Mouse (Mus musculus): Measurements from ENCODE around the gene Commd7.

Commd7 gene

DNA sequence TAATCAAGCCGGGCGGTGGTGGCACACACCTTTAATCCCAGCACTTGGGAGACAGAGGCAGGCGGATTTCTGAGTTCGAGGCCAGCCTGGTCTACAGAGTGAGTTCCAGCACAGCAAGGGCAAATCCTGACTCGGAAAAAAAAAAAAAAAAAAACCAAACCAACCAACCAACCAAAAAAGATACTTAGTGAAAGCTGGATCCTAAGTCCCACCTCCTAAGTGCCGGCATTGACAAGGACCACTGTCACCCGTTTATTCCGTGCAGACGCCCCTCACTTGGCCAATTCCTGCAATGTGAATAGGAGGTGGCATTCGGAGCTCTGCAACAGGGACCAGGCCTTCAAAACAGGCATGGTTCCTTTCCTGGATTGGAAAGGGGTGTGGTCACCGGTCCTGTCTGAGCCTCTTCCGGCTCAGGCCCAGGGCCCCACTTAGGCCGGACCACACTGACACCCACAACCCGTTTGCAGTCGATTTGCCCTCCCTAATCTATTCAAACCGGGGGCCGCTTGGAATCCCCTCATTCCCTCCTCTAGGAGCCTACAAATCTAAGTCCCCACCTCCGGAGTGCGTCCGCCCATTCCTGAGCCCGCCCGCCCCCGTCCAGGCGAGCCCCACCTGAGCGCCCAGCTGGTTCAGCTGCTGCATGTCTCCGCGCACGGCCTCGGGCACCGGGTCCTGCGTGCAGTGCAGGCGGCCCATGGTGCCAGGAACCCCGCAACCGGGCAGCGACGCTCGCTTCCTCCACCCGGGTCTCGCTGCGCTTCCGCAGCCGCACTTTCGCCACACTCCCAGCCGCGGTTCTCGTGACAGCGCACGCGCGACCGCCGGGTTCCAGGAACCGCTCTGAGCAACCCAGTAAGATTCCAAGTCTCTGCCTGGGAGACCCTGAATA is at the start of gene Commd7:
Gene Commd7, minus strand, starts transcription at position 806 of the 895 bp plus-strand sequence.
- 5% methylated on average over 53 of the region's 53 CpGs for WGBS

GRCm38 (mm10) chr2:153679959-153680358 is 47.4 kb upstream of the Commd7 start:
- 86% methylated on average over 1 of the region's 1 CpGs for WGBS

GRCm38 (mm10) chr2:153677550-153677949 is 45.0 kb upstream of the Commd7 start:
- WGBS: 72% methylated on average over 7 of the region's 7 CpGs

DNA sequence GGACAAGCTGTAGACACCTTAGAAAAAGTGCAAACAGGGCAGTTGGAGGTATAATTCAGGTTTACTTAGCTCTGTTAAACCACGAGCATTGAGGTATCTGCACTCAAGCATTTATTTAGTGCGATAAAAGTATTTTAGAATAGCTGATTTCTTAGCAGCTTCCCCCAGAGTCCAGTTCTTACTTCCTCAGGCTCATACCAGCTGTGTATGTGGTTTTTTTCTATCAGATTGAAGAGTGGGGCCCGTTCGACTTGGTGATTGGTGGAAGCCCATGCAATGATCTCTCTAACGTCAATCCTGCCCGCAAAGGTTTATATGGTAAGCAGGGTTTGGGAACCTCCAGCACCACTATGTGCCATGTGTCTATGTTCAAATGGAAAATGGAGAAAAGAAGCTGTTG is 44.4 kb upstream of the Commd7 start:
- 94% methylated on average over 6 of the region's 6 CpGs for WGBS

DNA sequence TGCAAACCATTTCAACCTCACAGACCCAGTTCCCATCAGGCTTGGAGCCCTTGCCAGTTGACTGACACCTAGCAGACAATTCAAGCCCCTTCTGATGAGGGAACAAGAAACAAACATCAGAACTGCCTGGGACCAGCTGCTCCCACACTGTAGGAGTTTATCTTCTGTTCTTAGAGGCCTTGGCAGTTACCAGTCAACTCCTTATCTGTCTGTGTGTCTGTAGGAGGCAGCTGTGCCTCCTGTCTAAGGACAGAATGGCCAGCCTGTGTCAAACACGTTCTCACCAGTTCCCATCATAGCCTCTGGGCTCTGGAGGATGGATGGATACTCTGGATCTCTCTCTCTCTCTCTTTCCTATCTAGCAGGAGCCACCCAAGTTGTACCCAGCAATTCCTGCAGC is 42.8 kb upstream of the Commd7 start:
- 72% methylated on average over 1 of the region's 1 CpGs for WGBS

GRCm38 (mm10) chr2:153672619-153673018 is 40.0 kb upstream of the Commd7 start:
- WGBS: 99% methylated on average over 2 of the region's 2 CpGs

DNA sequence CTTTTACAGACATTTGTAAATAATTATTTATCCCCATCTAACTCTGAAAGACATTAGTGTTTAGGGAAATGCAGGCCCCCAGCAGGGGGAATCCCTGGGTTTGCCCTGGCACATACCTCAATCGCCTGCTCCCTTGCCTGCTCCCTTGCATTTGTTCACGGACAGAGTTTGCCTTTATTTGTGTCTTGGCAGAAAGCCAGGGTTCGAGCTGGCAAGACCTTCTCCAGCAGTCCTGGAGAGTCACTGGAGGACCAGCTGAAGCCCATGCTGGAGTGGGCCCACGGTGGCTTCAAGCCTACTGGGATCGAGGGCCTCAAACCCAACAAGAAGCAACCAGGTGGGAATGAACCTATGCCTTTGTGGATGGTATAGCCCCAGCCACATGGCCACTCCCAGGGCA is 37.5 kb upstream of the Commd7 start:
- 60% methylated on average over 5 of the region's 5 CpGs for WGBS

- WGBS: 54% methylated on average over 7 of the region's 7 CpGs
Measured at GRCm38 (mm10) chr2:153668754-153669376, 36.3 kb upstream of the Commd7 start.

DNA sequence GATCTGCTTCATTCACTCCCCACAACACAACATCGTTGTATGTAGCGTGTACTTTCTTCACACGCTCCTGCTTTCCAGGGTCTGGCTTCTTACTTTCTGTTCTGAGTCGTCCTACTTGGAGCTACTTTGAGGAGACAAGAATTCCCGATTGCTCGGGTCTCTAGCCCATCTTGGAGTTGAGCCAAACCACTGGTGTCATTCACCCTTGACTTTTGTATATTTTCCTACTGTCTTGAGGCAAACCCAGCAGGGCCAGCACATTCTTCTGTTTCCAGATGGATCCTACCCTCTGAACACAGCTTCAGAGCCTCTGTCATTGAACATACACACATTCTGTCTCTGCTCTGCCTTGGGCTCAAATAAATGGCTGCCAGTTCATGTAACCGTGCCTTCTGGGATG is 32.8 kb upstream of the Commd7 start:
- WGBS: 86% methylated on average over 7 of the region's 7 CpGs

GRCm38 (mm10) chr2:153660616-153661015 is 28.0 kb upstream of the Commd7 start:
- 58% methylated on average over 3 of the region's 3 CpGs for WGBS

DNA sequence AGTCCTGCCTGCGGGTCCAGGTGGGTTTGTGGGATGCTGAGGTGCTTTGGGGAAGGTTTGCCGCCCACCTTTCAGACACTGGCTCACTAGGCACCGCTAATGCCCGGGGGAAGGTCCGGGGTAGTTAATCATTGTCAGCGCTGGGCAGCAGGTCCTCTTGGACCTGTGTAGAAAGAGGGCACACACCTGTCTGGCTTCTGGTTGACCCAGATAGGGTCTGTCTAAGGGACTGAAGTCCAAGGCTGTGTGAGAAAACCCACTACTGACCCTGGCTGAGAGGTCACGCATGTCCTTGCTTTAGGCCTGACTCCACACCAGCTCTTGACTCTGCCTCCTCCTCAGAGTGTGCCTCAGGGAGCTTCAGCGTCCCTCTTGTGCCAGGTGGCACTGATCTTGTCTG is 25.1 kb upstream of the Commd7 start:
- 90% methylated on average over 8 of the region's 8 CpGs for WGBS

DNA sequence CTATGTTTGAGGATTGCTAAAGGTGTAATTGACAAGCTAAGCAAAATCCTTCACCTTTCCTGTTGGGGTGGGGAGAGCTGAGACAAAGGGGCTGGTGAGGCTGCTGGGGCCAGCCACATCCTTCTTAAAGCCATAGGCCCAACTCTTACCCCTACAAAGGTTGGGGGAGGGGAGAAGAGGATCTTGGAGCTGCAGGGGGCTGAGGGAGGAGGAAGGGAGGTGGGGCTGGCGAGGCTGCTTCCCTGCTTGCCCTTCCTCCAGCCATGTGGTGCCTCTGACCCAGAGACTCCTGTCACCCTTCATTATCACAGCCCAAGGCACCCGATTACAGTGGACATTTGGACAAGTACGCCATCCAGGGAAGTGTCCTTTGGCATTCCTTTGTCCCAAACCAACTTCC is 19.1 kb upstream of the Commd7 start:
- 81% methylated on average over 3 of the region's 3 CpGs for WGBS

DNA sequence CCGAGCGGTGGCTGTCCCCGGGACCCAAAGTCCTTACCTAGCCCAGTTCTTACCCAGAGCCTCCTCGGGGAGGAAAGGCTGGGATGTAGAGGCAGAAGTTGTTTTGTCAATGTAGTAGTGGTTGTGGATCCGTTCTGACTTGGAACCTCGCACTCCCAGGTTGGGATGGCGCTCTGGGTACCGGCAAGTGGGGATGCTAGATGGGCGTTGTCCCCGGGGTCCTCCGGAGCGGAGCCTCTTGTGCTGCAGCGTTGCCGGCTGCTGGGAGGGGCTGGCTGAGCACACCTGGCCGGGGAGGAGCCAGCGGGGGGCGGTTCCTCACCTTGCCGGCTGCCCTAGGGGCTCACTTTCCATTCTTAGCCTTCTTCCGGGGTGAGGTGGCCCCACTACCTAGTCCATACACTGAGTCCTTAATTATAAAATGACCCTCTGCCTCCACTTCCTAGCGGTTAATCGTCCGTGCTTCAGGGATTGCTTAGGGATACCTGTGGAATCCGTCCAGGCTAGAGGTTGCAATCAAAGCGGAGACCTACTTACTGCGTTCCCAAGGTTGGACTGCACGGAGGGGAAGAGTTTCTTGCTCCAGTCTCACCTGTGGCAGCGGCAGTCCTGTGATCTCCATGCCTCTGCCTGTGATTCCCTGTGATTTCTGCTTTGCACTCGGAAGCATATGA is 17.6 kb upstream of the Commd7 start:
- WGBS: 15% methylated on average over 28 of the region's 28 CpGs

GRCm38 (mm10) chr2:153649298-153650013 is 16.9 kb upstream of the Commd7 start, which contains the start of gene Dnmt3b:
Dnmt3b (plus strand) TSS chr2:153649450.
- 2% methylated on average over 83 of the region's 93 CpGs for WGBS

DNA sequence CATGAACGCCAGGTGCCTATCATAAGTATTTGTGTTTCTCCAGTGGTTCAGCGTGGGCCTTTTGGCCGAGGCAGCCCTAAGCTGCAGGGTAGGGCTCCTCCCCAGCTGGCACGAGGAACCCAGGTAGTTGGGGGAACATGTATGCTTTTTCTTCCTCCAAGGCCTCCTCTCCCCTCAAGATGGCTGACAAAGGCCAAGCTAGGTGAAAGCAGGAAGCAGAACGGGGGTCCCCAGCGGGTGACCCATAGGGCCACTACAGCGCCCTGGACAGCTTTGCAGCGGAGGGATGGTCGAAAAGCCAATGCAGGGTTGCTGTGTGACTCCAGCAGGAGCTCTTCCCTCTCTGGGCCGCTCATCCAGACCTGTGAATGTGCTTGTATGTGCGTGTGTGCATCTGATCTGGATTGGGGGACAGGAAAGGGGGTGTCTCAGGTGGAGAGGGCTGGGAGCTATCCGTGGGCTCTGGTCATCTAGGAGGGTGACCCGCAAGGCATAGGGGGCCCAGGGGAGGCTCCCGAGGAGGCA is 16.3 kb upstream of the Commd7 start:
- WGBS: 33% methylated on average over 14 of the region's 14 CpGs

DNA sequence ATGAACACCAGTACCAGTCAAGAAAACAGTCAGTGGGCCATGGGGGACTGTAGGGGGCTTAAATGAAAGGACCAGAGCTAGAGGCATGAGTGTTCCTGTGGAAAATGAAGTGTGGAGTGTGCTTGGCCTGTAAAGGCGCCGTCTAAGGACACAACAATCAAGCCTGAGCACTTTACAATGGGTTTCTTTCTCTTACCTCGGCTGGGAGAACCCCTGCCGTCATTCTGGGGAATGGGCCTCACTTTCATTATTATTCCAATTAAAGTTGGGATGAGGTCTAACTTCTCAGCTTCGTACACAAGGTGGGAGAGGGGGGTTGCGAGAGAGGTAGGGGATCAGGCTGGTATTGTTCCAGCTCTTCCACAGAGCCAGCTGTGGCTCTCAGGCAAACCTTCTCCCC is 10.4 kb upstream of the Commd7 start:
- 61% methylated on average over 6 of the region's 6 CpGs for WGBS

GRCm38 (mm10) chr2:153642496-153642895 is 9.9 kb upstream of the Commd7 start:
- 54% methylated on average over 3 of the region's 3 CpGs for WGBS

GRCm38 (mm10) chr2:153638977-153639680 is 6.5 kb upstream of the Commd7 start:
- 48% methylated on average over 15 of the region's 15 CpGs for WGBS

GRCm38 (mm10) chr2:153633259-153633658 is 678 bp upstream of the Commd7 start:
- 97% methylated on average over 5 of the region's 5 CpGs for WGBS

DNA sequence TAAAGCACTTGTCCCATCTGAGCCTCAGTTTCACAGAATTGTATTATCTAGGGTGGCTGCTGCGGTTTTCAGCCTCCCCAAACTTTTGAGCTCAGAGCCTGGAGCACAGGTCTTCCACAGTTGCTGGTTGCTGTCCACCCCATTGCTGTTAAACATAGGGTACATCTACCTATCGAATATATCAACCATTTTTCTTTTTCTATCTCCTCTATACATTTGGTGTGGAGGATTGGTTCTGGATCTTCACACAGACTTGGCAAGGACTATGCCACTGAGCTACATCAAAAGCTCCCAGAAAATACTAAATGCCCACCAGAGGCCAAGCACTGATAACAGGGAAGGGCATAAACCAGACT is 268 bp upstream of the Commd7 start:
- 13% methylated on average over 2 of the region's 2 CpGs for WGBS

DNA sequence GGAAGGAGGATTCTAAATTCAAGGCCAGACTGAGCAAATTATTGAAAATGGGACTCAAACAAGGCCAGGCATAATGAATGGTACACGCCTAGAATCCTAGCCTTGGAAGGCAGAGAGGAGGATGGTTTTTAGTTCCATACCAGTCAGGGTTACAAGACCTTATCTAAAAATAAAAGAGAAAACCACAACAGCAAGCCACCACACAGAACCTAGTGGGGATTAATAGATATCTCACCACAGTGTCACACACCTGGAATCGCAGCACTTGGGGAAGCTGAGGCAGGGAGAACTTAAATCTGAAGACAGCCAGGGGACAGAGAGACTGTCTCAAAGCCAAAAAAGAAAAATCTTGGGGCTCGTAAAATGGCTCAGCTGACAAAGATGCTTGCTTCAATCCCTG is 1.6 kb downstream of the Commd7 start:
- 81% methylated on average over 3 of the region's 3 CpGs for WGBS

Data from cerebral cortex, adult 2 months (tissue).